Mouse (Mus musculus) limb, embryonic 10.5 days (tissue): ENCODE results near the gene Akna. TPM values are rescaled to one million over a fixed set of nuclear protein-coding genes. Genes with fewer than 3 reads are reported as not detected.
A peak's percentile ranks its signal among the peaks of the same experiment; 100 is the strongest.

ENCODE experiments used
- DNase-seq: peaks from one replicate; pipeline ENCODE4 v3.0.0-alpha.2; 2017; ENCODE audit warnings: low spot score
- H3K27ac ChIP-seq: fragments of 300-500 bp; sonication (generic); 2 replicates; pipeline ENCODE4 v1.5.1; 2016; ENCODE audit warnings: mild to moderate bottlenecking
- H3K27me3 ChIP-seq: fragments of 300-500 bp; sonication (generic); 2 replicates; pipeline ENCODE4 v1.6.1; 2016; ENCODE audit warnings: low read depth, mild to moderate bottlenecking; ENCODE audit not compliant: poor library complexity, severe bottlenecking
- H3K36me3 ChIP-seq: fragments of 300-500 bp; sonication (generic); 2 replicates; pipeline ENCODE4 v1.6.1; 2016; ENCODE audit warnings: mild to moderate bottlenecking, moderate library complexity
- H3K4me1 ChIP-seq: fragments of 300-500 bp; sonication (generic); 2 replicates; pipeline ENCODE4 v1.6.1; 2016
- H3K4me3 ChIP-seq: fragments of 300-500 bp; sonication (generic); 2 replicates; pipeline ENCODE4 v1.5.1; 2016; ENCODE audit warnings: mild to moderate bottlenecking, moderate library complexity
- H3K9me3 ChIP-seq: fragments of 300-500 bp; sonication (generic); replicated peaks from 2 replicates; pipeline ENCODE4 v1.6.1; 2016; ENCODE audit warnings: mild to moderate bottlenecking
- WGBS: fragments of 180-500 bp; shearing (Covaris S2); methylation state at CpG from one replicate; pipeline ENCODE4 v1.1.7; 2016; 5-methylcytosine and 5-hydroxymethylcytosine counted together
- polyA plus RNA-seq: library from polyadenylated mRNA; unstranded; fragments of >200 nt; fragmentation: Nextera tagmentation; extraction: Ambion mirVana; gene quantifications from 2 replicates; pipeline ENCODE4 v1.2.1, GENCODE M21; 2016

Gene Akna
- polyA plus RNA-seq, result 12.3 and 17.2 TPM in 2 replicates

DNA sequence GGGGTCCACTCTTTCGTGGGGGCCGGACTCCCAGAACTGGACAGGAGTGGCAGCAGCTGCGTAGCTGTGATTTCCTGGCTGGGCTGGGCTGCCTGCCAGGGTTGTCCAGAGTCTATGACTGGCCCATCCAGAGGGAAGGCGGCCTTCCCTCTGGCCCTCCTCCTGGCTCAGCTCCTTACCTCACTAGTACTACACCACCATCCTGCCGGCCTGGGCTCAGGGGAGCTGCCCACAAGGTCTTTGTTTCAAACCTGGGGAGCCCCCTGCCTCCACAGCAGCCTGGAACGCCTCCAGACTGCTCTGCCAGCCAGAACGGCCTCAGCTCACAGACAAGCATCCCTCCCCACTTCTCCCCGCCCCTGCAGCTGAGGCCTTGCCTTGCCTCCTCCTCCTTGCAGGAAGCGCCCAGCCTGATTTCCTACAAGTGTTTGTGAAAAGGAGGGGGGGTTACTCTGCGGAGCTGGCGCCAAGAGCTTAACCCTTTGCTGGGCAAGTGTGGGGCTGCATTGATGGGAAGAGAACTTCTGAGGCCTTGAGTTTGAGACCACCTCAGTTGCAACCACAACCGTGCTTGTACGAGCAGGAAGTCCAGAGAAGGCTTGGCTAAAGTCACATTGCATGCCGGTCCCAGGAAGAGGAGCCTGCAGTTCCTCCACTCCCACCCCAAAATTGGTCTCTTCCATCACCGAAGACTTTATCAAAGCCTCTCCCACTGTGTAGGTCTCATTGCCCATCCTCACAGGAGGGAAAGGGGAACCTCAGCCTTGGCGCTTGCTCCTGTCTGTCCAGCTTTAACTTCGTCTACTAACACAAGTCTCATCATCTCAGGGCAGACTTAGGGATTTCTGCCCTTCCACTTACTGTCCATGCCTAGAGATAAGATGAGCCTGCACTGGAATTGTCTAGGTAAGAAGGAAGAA lies at the start of gene Akna:
Gene Akna, minus strand, starts transcription at position 315 of the 920 bp plus-strand sequence.
- WGBS, result 14% methylated on average over 17 of the region's 17 CpGs

DNA sequence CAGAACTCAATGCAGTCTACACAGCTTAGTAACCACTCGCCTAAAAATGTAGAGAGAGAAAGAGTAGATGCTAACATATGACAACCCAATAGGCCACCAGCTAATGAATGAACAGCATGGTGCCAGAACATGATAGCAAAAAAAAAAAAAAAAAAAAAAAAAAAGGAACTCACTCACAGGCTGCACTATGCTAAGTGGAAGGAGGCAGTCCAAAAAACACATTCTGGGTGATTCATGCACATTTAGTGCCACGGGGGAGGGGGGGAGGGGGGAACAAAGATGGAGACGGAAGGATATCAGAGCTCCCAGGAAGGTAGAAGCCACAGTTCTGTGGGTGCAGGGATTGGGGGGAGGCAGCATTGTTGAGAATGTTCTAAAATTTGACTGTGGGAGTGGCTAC lies 49.4 kb upstream of the Akna start:
- no peak overlapping the region for H3K4me3 ChIP-seq
- no peaks in the 10 kb centered on the region for H3K27me3 ChIP-seq
- H3K36me3 ChIP-seq, result peaks cover 28% of the 10 kb centered on the region
- H3K4me1 ChIP-seq, result peaks cover 24% of the 10 kb centered on the region
- H3K27ac ChIP-seq, result no peak overlapping the region
- no peaks in the 10 kb centered on the region for H3K9me3 ChIP-seq
- 91% methylated on average over 3 of the region's 3 CpGs for WGBS
- no peak for DNase-seq

More for the DNA sequence above, at the start of gene Akna:
- H3K4me3 ChIP-seq, result peak within 1 kb of the TSS; percentile 51
- H3K4me1 ChIP-seq, result peaks cover 77% of the 10 kb centered on the region
- peak within 1 kb of the TSS; percentile 95 for H3K27ac ChIP-seq
- DNase-seq, result peak; percentile 82
- no peaks in the 10 kb centered on the region for H3K27me3 ChIP-seq
- H3K9me3 ChIP-seq, result no peaks in the 10 kb centered on the region
- H3K36me3 ChIP-seq, result no peaks in the 10 kb centered on the region

DNA sequence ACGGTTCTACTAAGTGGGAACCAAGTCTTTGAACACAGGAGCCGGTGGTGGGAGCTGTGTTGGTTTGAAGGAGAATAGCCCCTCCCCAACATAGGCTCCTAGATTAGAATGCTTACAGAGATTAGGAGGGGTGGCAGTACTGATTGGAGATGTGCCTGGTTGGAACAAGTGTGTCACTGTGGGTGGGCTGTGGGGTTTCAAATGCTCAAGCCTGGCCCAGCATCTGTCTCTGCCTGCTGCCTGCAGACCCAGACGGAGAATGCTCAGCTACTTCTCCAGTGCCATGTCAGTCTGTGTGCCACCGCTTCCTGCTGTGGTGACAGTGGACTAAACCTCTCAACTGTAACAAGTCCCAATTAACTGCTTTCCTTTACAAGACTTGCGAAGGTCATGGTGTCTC lies 47.4 kb upstream of the Akna start:
- Histone ChIP-seq H3K4me1 (peaks cover 10% of the 10 kb centered on the region; the same call in 1 of the 2 replicates), H3K4me3 (no peak overlapping the region)
- WGBS, result 86% methylated on average over 5 of the region's 5 CpGs

DNA sequence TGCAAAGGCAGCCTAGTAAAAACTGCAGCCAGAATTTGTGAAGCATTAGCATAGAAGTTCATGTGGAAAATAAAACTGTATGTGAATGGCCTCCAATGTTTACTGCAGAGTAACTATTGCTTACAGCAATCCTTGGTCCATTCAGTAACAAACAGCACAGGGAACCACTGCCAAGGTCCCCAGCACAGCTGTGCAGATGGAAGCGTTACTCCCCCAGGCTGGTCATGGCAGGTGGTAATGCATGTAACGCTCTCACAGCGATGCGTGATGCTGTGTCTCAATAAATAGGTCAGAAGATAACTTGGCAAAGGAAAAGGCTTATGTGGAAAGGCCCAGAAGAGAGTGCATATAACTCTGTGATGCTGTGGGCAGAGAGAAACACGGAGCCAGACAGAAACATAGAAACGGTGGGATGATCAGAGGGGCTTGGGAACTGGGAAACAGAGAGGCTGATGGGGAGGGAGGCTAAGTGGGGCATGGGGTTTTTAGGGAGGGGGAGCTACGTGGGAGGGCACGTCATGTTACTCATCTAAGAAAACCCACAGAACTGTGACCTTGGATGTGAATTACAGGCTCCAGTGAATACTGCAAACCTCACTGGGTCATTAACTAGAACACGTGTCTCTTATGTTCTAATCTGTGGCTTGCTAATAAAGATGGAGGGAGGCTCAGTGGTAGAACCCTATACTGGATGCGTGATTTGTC lies 41.4 kb upstream of the Akna start:
- Histone ChIP-seq H3K36me3 (peaks cover 42% of the 10 kb centered on the region), H3K4me3 (no peak overlapping the region), H3K4me1 (peaks cover 22% of the 10 kb centered on the region), H3K27ac (no peak overlapping the region), H3K9me3 (no peaks in the 10 kb centered on the region; the same call in 1 of the 2 replicates), H3K27me3 (no peaks in the 10 kb centered on the region)
- no peak for DNase-seq
- 91% methylated on average over 10 of the region's 10 CpGs for WGBS

More for the DNA sequence above, 47.4 kb upstream of the Akna start:
- H3K9me3 ChIP-seq, result no peaks in the 10 kb centered on the region; the same call in 1 of the 2 replicates
- no peak overlapping the region for H3K27ac ChIP-seq
- DNase-seq, result no peak
- H3K27me3 ChIP-seq, result no peaks in the 10 kb centered on the region
- peaks cover 42% of the 10 kb centered on the region for H3K36me3 ChIP-seq

DNA sequence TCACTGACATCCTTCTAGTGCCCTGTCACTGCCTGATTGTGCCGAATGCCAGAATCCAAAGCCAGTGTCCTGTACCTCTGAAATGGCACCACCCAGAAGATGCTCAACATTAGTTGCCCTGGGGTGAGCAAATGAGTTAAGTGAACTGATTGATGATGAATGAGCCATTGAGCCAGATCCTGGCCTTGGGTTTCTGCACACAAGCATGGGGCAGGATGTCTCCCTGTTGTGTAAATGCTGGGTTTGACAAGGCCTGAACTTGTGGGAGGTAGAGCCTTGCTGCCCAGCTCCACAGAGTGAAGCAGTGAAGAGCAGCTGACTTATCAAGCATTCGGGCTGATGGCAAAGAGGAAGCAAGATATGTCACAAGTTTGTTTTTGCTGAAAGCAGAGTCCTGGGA lies 39.9 kb upstream of the Akna start:
- WGBS, result 95% methylated on average over 2 of the region's 2 CpGs
- peaks cover 39% of the 10 kb centered on the region for H3K36me3 ChIP-seq
- peaks cover 31% of the 10 kb centered on the region for H3K4me1 ChIP-seq
- no peak overlapping the region for H3K4me3 ChIP-seq
- no peaks in the 10 kb centered on the region for H3K27me3 ChIP-seq
- DNase-seq, result no peak
- no peaks in the 10 kb centered on the region; the same call in 1 of the 2 replicates for H3K9me3 ChIP-seq
- no peak overlapping the region for H3K27ac ChIP-seq

DNA sequence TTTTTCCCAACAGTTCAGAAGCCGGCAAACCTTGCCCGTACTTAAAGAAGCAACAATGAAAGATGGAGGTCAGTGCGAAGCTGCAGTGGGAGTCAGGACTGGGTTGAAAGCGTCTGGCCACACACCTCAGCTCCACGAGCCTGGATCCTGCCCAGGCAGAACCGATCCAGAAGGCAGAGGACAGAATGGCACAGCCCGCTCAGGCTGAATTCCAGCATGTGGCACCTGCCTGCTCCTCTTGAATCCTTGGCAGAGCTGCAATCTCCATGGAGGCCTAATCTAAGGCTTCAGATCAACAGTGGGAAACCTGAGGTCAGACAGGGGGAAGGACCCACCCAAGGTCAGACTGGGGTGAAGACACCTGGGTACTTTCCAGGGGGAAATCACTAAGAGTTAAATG lies 38.5 kb upstream of the Akna start:
- 94% methylated on average over 7 of the region's 7 CpGs for WGBS
- peaks cover 30% of the 10 kb centered on the region for H3K36me3 ChIP-seq
- H3K4me3 ChIP-seq, result no peak overlapping the region
- H3K9me3 ChIP-seq, result no peaks in the 10 kb centered on the region; the same call in 1 of the 2 replicates
- H3K27ac ChIP-seq, result peak overlapping the region; percentile 63; the same call in 1 of the 2 replicates
- no peak for DNase-seq
- H3K27me3 ChIP-seq, result no peaks in the 10 kb centered on the region
- H3K4me1 ChIP-seq, result peaks cover 45% of the 10 kb centered on the region

DNA sequence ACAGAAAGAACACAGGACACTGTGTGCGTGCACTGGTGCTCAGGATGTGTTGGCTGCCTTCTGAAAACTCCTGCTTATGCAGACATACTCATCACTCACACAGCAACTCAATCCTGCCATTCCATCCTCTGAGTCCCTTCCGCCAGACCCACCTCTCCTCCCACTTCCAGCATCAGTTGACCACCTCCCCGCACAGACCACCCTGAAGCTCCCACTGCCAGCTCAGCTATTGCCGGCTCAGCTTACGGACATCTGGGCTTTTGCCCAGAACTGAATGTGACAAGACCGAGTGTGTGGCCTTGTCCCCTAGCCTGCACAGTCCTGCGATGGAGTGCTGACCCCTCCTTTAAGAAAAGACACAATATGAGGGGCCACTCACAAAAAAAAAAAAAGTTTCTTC lies 37.1 kb upstream of the Akna start:
- H3K4me3 ChIP-seq, result no peak overlapping the region
- DNase-seq, result peak; percentile 51
- no peaks in the 10 kb centered on the region for H3K27me3 ChIP-seq
- H3K9me3 ChIP-seq, result no peaks in the 10 kb centered on the region
- H3K36me3 ChIP-seq, result peaks cover 18% of the 10 kb centered on the region
- 61% methylated on average over 7 of the region's 7 CpGs for WGBS
- H3K27ac ChIP-seq, result peak overlapping the region; percentile 63; the same call in 1 of the 2 replicates
- H3K4me1 ChIP-seq, result peaks cover 57% of the 10 kb centered on the region

DNA sequence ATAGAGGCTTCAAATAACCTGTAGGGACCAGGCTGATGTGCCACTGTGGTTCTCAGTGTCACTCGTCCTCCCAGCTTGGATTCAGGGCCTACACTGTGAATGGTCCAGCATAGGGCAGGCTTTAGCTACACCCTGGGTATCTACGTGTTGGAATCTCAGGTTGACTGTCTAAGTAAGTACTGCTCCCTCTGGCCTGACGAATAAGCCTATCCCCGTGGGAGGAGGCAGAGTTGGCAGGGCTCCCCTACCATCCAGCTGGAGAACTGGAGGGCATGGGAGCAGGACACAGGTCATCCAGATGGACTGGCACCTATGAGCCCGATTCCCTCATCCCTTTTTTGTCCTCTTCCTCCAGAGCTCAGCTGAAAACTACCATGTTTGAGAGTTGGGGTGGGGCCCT lies 34.8 kb upstream of the Akna start:
- H3K4me1 ChIP-seq, result peaks cover 59% of the 10 kb centered on the region
- peak overlapping the region; percentile 83 for H3K27ac ChIP-seq
- no peak overlapping the region for H3K4me3 ChIP-seq
- 84% methylated on average over 5 of the region's 5 CpGs for WGBS
- DNase-seq, result no peak
- peaks cover 36% of the 10 kb centered on the region; the same call in 1 of the 2 replicates for H3K36me3 ChIP-seq
- no peaks in the 10 kb centered on the region for H3K9me3 ChIP-seq
- H3K27me3 ChIP-seq, result no peaks in the 10 kb centered on the region

DNA sequence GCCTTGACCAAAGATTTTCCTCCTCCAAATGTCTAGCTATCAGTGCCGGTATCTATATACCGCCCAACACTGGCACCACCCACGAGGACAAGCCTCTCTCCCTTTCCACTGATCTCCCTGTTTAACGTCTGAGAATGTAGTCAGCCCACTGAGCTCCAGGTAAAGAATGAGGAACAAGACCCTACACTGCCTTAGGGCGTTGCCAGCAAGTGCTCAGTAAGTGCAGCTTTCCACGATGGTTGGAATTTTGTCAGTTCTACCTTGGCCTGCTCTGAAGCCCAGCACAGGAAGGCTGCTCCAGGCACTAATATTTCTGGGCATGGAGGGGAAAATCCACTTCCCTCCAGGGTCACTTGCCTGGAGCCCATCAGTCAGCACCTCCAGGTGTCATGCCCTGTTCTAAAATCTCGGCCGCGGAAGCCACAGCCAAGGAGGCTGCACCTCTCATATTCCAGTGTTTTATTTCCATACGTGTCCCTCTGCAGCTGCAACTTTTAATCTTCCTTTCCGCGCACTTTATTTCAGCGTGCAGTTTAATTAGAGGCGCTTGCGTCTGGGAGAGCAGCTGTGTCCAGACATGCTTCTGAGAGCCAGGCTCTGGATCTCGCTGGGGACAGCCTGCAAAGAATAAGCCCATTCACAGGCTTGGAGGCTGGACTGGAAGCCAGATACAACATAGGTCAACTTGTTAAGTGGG lies 34.1 kb upstream of the Akna start:
- no peak overlapping the region for H3K4me3 ChIP-seq
- H3K9me3 ChIP-seq, result no peaks in the 10 kb centered on the region
- WGBS, result 60% methylated on average over 16 of the region's 16 CpGs
- no peaks in the 10 kb centered on the region for H3K27me3 ChIP-seq
- peak overlapping the region; percentile 83 for H3K27ac ChIP-seq
- peaks cover 59% of the 10 kb centered on the region for H3K4me1 ChIP-seq
- H3K36me3 ChIP-seq, result peaks cover 36% of the 10 kb centered on the region; the same call in 1 of the 2 replicates
- peak; percentile 80 for DNase-seq

DNA sequence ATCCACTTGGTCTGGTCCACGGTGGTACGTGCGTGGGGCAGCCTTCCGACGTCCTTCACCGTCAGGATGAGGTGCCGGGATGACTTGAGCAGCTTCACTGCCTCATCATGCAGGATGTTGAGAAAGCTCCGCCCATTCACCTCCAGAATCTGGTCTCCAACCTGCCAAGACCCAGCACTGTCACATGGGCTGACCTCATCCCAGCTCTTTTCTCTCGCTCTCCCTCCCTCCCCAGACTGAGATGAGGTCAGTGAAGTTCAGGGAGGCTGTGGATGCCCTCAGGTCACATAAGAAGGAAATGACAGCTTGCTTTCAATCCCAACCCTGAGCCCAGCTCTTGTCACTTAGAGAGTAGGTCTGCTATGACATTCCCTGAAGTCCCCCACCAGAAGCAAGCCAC lies 32.2 kb upstream of the Akna start:
- Histone ChIP-seq H3K36me3 (peaks cover 53% of the 10 kb centered on the region), H3K4me1 (peaks cover 50% of the 10 kb centered on the region), H3K27me3 (no peaks in the 10 kb centered on the region)

DNA sequence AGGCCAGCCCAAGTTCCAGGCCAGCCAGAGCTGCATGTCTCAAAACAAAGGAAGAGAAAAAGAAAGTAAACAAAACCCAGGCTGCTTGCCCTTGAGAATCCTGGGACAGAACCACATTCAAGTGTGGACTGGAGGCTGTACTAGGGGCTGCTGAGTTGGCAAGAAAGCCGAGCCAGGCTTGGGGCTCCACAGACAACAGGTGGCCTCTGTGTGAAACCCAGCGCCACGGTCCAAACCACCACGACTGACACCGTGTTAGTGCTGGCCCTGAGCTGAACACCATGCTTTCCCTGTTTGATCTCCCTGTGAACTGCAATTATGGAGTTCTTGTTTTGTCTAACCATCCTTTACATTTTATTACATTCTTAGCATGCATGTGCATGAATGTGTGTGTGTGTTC lies 27.9 kb upstream of the Akna start:
- Histone ChIP-seq H3K36me3 (peaks cover 61% of the 10 kb centered on the region), H3K27me3 (no peaks in the 10 kb centered on the region), H3K4me1 (peaks cover 29% of the 10 kb centered on the region), H3K4me3 (no peak overlapping the region), H3K27ac (no peak overlapping the region; the same call in 1 of the 2 replicates), H3K9me3 (no peaks in the 10 kb centered on the region)
- WGBS, result 86% methylated on average over 5 of the region's 5 CpGs
- DNase-seq, result no peak

More for the DNA sequence above, 32.2 kb upstream of the Akna start:
- Histone ChIP-seq H3K4me3 (no peak overlapping the region), H3K27ac (peak overlapping the region; percentile 42; the same call in 1 of the 2 replicates), H3K9me3 (no peaks in the 10 kb centered on the region)
- DNase-seq, result no peak
- WGBS, result 78% methylated on average over 9 of the region's 9 CpGs

DNA sequence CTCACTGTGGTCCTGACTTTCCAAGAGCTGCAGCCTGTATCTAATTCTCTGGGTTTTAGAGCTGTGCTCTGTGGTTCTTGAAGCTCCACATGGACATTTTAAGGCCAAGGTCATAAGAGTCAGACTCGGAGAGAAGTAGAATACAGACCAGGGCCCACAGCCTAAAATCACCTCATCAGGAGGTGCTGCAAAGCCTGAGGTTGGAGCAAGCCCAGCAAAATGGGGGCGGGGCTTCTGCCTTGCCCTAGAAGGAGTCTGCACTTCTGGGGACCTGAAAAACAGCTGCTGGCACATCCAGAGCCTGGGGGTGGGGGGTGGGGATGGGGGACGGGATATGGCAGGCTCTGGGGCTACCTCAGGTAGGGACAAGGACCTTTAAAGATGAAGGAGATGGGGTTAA lies 27.2 kb upstream of the Akna start:
- Histone ChIP-seq H3K27ac (peak overlapping the region; percentile 50; the same call in 1 of the 2 replicates), H3K4me1 (peaks cover 29% of the 10 kb centered on the region), H3K36me3 (peaks cover 61% of the 10 kb centered on the region), H3K9me3 (no peaks in the 10 kb centered on the region), H3K27me3 (no peaks in the 10 kb centered on the region), H3K4me3 (no peak overlapping the region)
- no peak for DNase-seq
- 57% methylated on average over 3 of the region's 3 CpGs for WGBS
